Mouse (Mus musculus): Measurements from ENCODE around the gene Avp.

- TF ChIP-seq POLR2A (IDR thresholded peaks at IDR 0.05; ENCODE audit: low read depth, low read length) (no peak), CTCF (IDR thresholded peaks at IDR 0.05; ENCODE audit: extremely low read depth, insufficient read length, insufficient replicate concordance, low read depth, low read length) (no peak)
Measured at GRCm38 (mm10) chr2:130564983-130565382, 17.4 kb downstream of the Avp start.

Data from small intestine, adult 2 months (tissue).